Mouse (Mus musculus) hindlimb bud, embryonic 11.5 days (tissue): Measurements from ENCODE around the gene 1110012L19Rik.
"Not testable (repeated sequence)": the region's sequence is repeated elsewhere in the genome, so short reads cannot be mapped to it uniquely, and the experiment has no call there.

Experiments
- DNase-seq: peaks from one replicate; pipeline ENCODE4 v3.0.0-alpha.2; 2012; ENCODE audit warnings: low read depth, low spot score; ENCODE audit errors: extremely low spot score

1110012L19Rik gene

DNA sequence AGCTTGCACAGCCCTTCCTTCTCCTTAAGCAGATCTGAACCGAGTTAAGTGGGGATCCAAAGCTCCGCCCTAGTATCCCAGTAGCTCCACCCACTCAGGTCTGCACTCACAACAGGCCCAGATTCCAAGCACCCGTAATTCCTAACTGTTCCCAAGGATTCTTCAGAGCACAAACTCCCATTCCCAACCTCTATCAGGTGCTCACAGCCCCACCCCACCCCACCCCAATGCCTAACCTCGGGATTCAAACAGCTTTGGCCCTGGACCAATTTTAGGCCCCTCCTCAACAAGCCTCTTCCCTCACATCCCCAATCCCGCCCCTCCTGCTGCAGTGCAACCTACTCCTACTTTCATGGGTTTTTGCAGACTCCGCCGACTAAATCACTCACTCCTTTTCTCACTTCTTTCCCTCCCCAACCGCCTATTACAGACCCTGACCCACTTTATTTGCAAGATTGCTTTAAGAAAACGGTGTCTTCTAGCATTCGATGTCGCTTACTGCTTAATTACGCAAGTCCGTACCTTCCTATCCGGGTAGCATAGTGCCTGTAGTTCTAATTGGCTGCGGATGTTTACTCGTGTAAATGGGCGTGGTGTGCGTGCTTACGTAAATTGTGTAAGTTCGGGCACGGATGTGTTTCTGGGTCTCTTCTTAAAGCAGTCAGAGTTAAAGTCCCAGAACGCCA lies at the start of gene 1110012L19Rik:
1110012L19Rik (plus strand) TSS at position 602 of the 686 bp plus-strand sequence.
- DNase-seq = peak; percentile 56

DNA sequence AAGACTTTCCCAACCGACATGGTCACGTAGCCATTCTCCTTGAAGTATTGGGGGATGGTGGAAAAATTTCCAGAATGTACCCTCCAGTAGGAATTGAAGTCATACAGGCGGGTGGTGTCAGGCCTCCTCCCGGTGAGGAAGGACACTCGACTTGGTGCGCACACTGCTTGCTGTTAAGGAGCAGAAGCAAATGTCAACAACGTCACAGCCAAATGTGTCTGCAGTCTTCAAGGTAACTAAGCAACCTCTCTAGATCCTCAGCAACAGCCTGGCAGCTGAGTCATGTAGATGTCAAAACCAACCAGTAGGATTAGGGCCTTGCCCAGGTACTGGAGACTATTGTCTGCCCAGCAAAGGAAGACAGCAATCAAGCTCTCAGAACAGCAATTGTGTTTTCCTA lies 22.7 kb upstream of the 1110012L19Rik start:
- no peak for DNase-seq

DNA sequence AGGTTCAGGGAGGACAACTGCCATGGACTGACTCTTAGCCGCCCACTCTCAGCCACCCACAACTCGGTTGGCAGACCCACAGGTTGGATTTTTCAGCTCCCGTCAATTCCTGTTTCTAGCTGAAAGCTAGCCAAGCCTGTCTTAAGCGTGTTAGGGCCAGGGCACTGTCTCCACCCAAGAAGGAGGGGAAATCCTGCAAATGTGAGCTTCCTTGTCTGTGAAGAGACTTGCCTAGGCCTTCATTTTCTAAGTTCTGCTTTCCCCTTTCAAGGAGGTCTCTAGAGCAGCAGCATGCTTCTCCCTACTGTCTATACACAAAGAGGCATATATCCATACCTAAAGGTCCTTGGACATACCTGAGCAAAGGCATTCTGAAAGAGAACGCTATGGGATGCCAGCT lies 22.2 kb upstream of the 1110012L19Rik start:
- DNase-seq = no peak

DNA sequence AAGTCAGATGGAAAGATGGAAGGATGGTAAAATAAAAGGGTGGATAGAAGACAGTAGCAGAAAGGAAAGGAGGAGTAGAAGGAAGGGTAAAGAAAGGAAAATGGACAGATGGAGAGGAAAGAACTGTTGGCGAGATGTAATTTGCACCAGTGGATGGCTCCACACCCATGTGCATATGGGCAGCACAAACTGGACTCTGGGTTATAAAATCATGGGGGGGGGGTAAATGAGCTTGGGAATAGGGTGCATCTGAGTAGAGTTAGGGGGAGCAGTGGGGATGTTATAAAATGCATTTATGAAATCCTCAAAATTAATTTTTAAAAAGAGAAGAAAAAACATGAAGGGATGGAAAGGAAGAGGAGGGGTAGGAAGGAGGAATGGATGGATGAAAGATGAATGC lies 21.5 kb upstream of the 1110012L19Rik start:
- no peak for DNase-seq

DNA sequence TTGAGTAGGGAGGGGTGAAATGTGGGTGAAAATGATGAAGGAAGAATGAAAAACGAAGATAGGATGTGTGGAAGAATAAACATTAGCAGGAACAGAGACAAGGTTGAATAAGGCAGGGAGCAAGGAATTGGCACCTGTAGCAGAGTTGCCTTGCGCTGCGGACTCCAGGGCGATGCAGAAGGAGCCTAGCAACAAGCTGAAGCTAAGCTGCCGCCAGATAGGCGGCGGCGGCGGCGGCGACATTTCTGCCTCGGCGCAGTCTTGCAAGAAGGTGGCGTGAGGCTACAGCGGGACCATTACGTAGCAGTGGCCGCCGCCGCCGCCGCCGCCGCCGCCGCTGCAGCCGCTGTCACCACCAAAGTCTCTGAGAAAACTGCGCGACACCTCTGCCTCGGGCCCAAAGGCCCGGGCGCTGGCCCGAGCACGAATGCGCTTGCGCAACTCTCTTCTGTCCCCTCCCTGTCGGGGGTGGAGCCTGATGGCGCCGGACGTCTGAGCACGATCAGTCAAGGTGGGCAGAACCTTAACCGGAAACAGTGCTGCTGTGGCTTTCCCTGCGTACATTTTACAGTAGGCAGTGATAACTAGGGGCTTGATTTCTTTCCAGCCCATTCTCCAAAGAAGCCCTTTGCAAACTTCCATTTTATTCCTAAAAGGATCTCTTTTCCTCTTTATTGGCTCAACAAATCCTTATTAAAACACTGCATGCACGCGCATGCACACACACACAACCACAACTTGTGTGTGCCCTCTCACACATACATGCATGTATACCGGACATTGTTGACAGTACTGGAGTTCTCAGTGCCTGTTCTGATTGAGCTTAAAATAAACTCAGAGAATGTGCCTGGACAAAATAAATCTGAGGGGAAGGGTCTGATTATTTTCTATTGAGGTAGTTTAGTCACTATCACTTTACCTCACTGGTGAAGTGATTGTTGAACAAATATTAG lies 20.7 kb upstream of the 1110012L19Rik start, which contains the start of gene Ids:
Ids (minus strand) TSS at position 424 of the 953 bp plus-strand sequence.
- peak; percentile 49 for DNase-seq

DNA sequence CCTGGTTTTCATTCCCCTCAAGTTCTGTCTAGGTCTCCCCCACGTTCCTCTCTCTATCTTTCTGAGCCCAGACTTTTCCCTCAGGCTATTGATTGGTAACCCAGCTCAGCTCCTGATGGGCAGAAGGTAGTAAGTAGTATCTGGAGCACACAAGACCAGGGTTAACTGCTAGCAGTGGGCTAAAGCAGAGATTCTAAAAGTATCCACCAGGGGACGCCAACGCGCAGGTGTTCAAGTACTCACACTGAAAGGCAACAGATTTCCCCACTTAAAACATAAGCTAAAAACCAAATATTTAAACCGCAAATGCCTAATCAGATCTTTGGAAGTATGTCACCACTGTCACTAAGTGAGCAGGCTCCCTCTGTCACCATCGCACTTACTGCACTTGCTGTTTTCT lies 15.9 kb upstream of the 1110012L19Rik start:
- not testable (repeated sequence) for DNase-seq

DNA sequence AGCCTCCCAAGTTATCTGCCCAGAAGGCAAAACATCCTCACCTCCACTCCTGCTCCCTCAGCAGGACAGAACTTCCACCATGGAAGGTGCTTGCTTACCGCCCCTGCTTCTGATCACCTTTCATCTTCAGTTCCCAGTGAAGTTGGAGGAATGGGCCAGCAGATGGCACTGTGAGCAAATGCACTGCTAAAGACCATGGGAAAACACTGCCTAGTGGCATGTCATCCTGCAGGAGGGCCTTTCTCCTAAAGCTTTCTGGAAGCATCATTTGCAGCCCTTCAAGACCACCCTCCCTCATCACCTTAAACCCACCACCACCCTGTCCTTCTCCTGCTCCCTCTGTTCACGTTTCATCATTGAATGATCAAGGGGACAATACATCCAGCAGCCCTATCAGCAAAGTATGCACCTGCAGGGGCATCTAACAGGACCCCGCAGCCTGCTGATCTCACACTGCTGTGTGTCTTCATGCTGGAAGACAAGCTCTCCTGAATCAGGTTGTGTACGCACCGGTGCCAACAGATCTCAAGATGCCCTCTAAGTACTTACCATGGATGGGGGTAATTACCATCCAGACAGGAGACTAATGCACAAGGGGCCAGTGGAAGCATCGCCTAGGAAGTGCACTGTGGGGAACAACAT lies 11.1 kb upstream of the 1110012L19Rik start:
- DNase-seq = not testable (repeated sequence)

DNA sequence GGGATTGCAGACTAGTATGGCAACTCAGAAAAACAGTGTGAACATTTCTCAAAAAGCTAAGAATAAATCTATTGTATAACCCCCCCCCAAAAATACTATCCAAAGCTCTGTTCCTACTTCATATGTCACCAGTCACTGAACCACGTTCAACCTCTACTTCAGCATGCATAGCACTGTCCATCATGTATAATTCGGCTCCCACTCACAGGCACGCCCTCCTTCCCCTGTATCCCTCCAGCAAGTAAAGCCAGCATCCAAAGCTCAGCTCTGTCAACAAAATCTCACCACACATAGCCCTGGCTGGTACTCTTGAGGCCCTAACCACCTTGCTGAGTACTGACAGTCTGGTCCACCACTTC lies 781 bp upstream of the 1110012L19Rik start:
- no peak for DNase-seq

DNA sequence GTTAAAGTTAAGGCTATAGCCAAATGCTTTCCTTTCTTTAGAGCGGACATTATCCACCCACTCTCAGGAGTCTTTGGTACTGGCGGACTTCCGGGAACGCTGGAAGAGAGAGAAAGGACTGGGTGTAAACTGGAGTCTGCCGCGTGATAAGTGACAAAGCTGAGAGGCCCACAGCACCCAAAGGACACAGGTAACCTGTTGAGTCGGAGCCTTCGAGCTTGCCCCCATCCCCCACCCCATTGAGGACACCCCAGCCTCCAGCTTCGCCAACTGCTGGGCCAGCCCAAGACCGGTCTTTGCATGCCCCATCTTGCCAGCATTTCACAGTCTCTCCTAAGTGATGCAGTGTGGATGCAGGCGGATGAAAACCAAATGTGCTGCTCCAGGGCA lies 280 bp downstream of the 1110012L19Rik start:
- DNase-seq = no peak

DNA sequence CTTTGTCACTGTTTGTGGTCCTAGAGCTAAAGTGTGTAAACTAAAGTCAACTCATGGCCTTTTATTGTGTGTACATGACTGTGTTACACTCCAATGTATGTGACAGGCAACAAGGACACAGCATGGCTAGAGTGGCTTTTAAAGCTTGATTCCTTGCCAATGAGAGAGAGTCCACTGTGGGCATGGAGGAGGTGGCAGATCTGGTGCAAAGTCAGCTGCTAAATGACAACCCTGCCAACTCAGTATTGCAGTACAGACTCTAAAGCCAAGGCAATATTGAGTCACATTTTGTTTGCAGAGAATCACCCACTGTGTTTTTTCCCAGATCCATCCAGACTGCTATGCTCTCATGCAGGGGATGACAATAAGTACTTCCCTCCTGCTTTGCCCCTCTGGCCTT lies 7.0 kb downstream of the 1110012L19Rik start:
- DNase-seq = not testable (repeated sequence)

DNA sequence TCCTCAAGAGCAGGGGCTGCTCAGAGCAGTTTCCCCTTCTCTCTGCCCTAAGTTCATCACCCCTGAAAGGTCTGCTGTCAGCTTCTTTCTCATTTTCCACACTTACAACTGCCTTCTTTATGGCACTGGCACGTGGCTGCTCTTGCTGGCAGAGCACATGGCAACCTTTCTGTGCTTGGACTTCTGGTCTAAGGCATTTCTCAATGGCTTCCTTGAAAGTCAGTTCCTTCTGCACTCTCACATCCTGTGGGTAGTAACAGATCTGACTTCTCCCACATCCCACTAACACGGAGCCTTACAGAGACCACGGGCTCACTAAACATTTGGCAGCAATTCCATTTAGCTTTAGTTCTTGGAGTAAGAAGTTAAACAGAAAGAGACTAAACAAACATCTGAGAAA lies 39.8 kb downstream of the 1110012L19Rik start:
- DNase-seq = not testable (repeated sequence)
